In the genomic region with DNA sequence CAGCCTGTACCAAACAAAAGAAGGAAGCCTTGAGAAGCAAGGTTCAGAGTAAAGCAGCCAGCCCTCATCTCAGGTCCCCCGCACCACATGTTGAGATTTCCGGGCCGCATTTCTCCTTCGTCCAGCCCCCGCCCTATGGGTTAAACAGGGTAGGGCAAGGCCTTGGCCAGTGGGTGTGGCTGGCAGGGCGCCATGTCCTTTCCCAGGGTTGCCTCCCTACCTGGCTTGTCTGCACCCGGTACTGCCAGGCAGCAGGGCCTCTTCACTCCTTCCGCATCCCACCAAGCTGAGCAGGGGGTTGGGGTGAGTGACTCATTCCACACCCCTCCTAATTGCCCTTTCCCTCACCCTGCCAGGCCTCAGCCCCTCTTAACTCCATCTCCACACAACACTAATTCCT, we compare ENCODE assay signal across 10 mouse cellular contexts. TPM values are rescaled to one million over a fixed set of nuclear protein-coding genes. Genes with fewer than 3 reads are reported as not detected.
DNase-seq lines count a peak whose midpoint lies in the region; ATAC-seq lines count a peak whose summit lies in the region.
"Had no signal": no experiment of that assay in that cellular context is flagged by ENCODE, and none has a peak within 500 bp of the region (broad histone marks: within the 10 kb centered on the region; RNA-seq: fewer than 3 reads in every experiment).

No protein-coding gene starts in this region.

- ATAC-seq in kidney, embryonic 14.5 days (ENCODE audit: low FRiP score, low TSS enrichment) = peak; percentile 66
- peak; percentile 85 for ATAC-seq in stomach, embryonic 16.5 days (ENCODE audit: insufficient read depth, low FRiP score)
- ATAC-seq in forebrain, embryonic 14.5 days = no peak
- no peak for ATAC-seq in forebrain, embryonic 16.5 days

- H3K4me2 ChIP-seq in kidney, embryonic 14.5 days (replicated peaks; ENCODE audit: low read depth, low read length) = no peak overlapping the region
- H3K4me2 ChIP-seq in stomach, embryonic 16.5 days (ENCODE audit: low read depth, low read length) = peak overlapping the region; percentile 37; the same call in 1 of the 2 replicates
- no peak overlapping the region for H3K4me2 ChIP-seq in forebrain, embryonic 14.5 days (ENCODE audit: low read length)
- no peak overlapping the region for H3K4me2 ChIP-seq in forebrain, embryonic 16.5 days (ENCODE audit: low read length)
- H3K4me2 ChIP-seq: midbrain, embryonic 12.5 days had no signal

- no peaks in the 10 kb centered on the region for H3K27me3 ChIP-seq in kidney, embryonic 14.5 days (ENCODE audit: control insufficient read depth, insufficient read depth, low read length)
- H3K27me3 ChIP-seq in stomach, embryonic 16.5 days (ENCODE audit: control insufficient read depth, insufficient read depth, low read length) = no peaks in the 10 kb centered on the region
- H3K27me3 ChIP-seq in forebrain, embryonic 14.5 days (replicated peaks; ENCODE audit: control insufficient read depth, insufficient read depth, low read length) = no peaks in the 10 kb centered on the region
- no peaks in the 10 kb centered on the region for H3K27me3 ChIP-seq in forebrain, embryonic 16.5 days (replicated peaks; ENCODE audit: control insufficient read depth, insufficient read depth, low read length)
- H3K27me3 ChIP-seq: midbrain, embryonic 12.5 days had no signal

- peaks cover 11% of the 10 kb centered on the region; the same call in 1 of the 2 replicates for H3K4me1 ChIP-seq in kidney, embryonic 14.5 days (ENCODE audit: control insufficient read depth, insufficient read depth, low read length)
- peaks cover 16% of the 10 kb centered on the region for H3K4me1 ChIP-seq in stomach, embryonic 16.5 days (ENCODE audit: control insufficient read depth, insufficient read depth, low read length)
- H3K4me1 ChIP-seq in forebrain, embryonic 14.5 days (ENCODE audit: control insufficient read depth, insufficient read depth, low read length) = no peaks in the 10 kb centered on the region
- H3K4me1 ChIP-seq in forebrain, embryonic 16.5 days (replicated peaks; ENCODE audit: control insufficient read depth, insufficient read depth, low read length) = no peaks in the 10 kb centered on the region
- H3K4me1 ChIP-seq: midbrain, embryonic 12.5 days had no signal

- H3K4me3 ChIP-seq in kidney, embryonic 14.5 days (ENCODE audit: low read length) = no peak overlapping the region
- H3K4me3 ChIP-seq in stomach, embryonic 16.5 days (replicated peaks; ENCODE audit: low read length) = peak overlapping the region; percentile 5; the same call in 1 of the 2 replicates
- no peak overlapping the region for H3K4me3 ChIP-seq in forebrain, embryonic 14.5 days (ENCODE audit: low read depth, low read length)
- no peak overlapping the region for H3K4me3 ChIP-seq in forebrain, embryonic 16.5 days (replicated peaks; ENCODE audit: low read length)
- H3K4me3 ChIP-seq: midbrain, embryonic 12.5 days had no signal

- H3K9ac ChIP-seq in kidney, embryonic 14.5 days (ENCODE audit: low read depth, low read length) = no peak overlapping the region
- peak overlapping the region; percentile 47 for H3K9ac ChIP-seq in stomach, embryonic 16.5 days (ENCODE audit: low read length)
- H3K9ac ChIP-seq in forebrain, embryonic 14.5 days (ENCODE audit: low read length) = no peak overlapping the region
- H3K9ac ChIP-seq in forebrain, embryonic 16.5 days (replicated peaks; ENCODE audit: low read depth, low read length) = no peak overlapping the region
- H3K9ac ChIP-seq: midbrain, embryonic 12.5 days had no signal

- H3K9me3 ChIP-seq in kidney, embryonic 14.5 days (ENCODE audit: control insufficient read depth, low read length) = no peaks in the 10 kb centered on the region
- H3K9me3 ChIP-seq in stomach, embryonic 16.5 days (replicated peaks; ENCODE audit: control insufficient read depth, low read length) = no peaks in the 10 kb centered on the region
- no peaks in the 10 kb centered on the region for H3K9me3 ChIP-seq in forebrain, embryonic 14.5 days (replicated peaks; ENCODE audit: control insufficient read depth, low read length)
- H3K9me3 ChIP-seq in forebrain, embryonic 16.5 days (ENCODE audit: control insufficient read depth, low read length) = no peaks in the 10 kb centered on the region
- H3K9me3 ChIP-seq: midbrain, embryonic 12.5 days had no signal

- WGBS in kidney, embryonic 14.5 days = 55% methylated on average over 8 of the region's 8 CpGs
- WGBS in stomach, embryonic 16.5 days = 35% methylated on average over 8 of the region's 8 CpGs
- WGBS in forebrain, embryonic 14.5 days = 87% methylated on average over 8 of the region's 8 CpGs
- 80% methylated on average over 8 of the region's 8 CpGs for WGBS in forebrain, embryonic 16.5 days

- H3K36me3 ChIP-seq in kidney, embryonic 14.5 days (ENCODE audit: control insufficient read depth, insufficient read depth, low read length) = no peaks in the 10 kb centered on the region
- no peaks in the 10 kb centered on the region for H3K36me3 ChIP-seq in stomach, embryonic 16.5 days (ENCODE audit: control insufficient read depth, insufficient read depth, low read length)
- H3K36me3 ChIP-seq in forebrain, embryonic 14.5 days (ENCODE audit: control insufficient read depth, insufficient read depth, low read length) = no peaks in the 10 kb centered on the region
- no peaks in the 10 kb centered on the region for H3K36me3 ChIP-seq in forebrain, embryonic 16.5 days (ENCODE audit: control insufficient read depth, insufficient read depth)
- H3K36me3 ChIP-seq: midbrain, embryonic 12.5 days had no signal

- no peak for DNase-seq in kidney, adult 9 months
- peak; percentile 7 to 8 for DNase-seq in heart, adult 9 months (ENCODE audit: low spot score in 2 of 2)
- peak; percentile 51 to 66 for DNase-seq in kidney, postnatal 4 days
- no peak for DNase-seq in spleen, postnatal 4 days (ENCODE audit: low spot score in 2 of 2)
- no peak for DNase-seq in forebrain, embryonic 14.5 days (ENCODE audit: low spot score)

- no peak overlapping the region; the same call in 1 of the 2 replicates for H3K27ac ChIP-seq in kidney, embryonic 14.5 days (ENCODE audit: low read depth, low read length)
- H3K27ac ChIP-seq in stomach, embryonic 16.5 days (ENCODE audit: low read length) = peak overlapping the region; percentile 91
- H3K27ac ChIP-seq in forebrain, embryonic 14.5 days (ENCODE audit: low read depth, low read length) = no peak overlapping the region
- H3K27ac ChIP-seq in forebrain, embryonic 16.5 days (ENCODE audit: low read length) = no peak overlapping the region
- H3K27ac ChIP-seq: midbrain, embryonic 12.5 days had no signal

RNA-seq across cellular contexts. Expression of gene Krt19, which starts 19.6 kb away (rescaled TPM):
- polyA plus RNA-seq in kidney, embryonic 14.5 days (2014; fragmentation: Nextera tagmentation; extraction: Ambion mirVana) = 24.2 and 31.4 TPM in 2 replicates
- 1,141 and 1,514 TPM in 2 replicates for polyA plus RNA-seq in stomach, embryonic 16.5 days (2015; fragmentation: Nextera tagmentation; extraction: Ambion mirVana)
- 0.22 and 1.2 TPM in 2 replicates for polyA plus RNA-seq in forebrain, embryonic 14.5 days (2014; fragmentation: Nextera tagmentation; extraction: Ambion mirVana)
- polyA plus RNA-seq in forebrain, embryonic 16.5 days (2015; fragmentation: Nextera tagmentation; extraction: Ambion mirVana) = 0.30 and 2.3 TPM in 2 replicates

RNA-seq across cellular contexts. Expression of gene Krt9, which starts 25.0 kb away (rescaled TPM):
- polyA plus RNA-seq in kidney, embryonic 14.5 days (2014; fragmentation: Nextera tagmentation; extraction: Ambion mirVana) = not detected in 2 replicates
- polyA plus RNA-seq in stomach, embryonic 16.5 days (2015; fragmentation: Nextera tagmentation; extraction: Ambion mirVana) = not detected in 2 replicates
- polyA plus RNA-seq in forebrain, embryonic 14.5 days (2014; fragmentation: Nextera tagmentation; extraction: Ambion mirVana) = not detected in 2 replicates
- polyA plus RNA-seq in forebrain, embryonic 16.5 days (2015; fragmentation: Nextera tagmentation; extraction: Ambion mirVana) = not detected in 2 replicates
- polyA plus RNA-seq: midbrain, embryonic 12.5 days had no signal

RNA-seq across cellular contexts. Expression of gene Krt15, which starts 32.3 kb away (rescaled TPM):
- polyA plus RNA-seq in kidney, embryonic 14.5 days (2014; fragmentation: Nextera tagmentation; extraction: Ambion mirVana) = 0.96 and 1.2 TPM in 2 replicates
- polyA plus RNA-seq in stomach, embryonic 16.5 days (2015; fragmentation: Nextera tagmentation; extraction: Ambion mirVana) = 1,477 and 1,759 TPM in 2 replicates
- polyA plus RNA-seq in forebrain, embryonic 14.5 days (2014; fragmentation: Nextera tagmentation; extraction: Ambion mirVana) = 0.17 and 0.22 TPM in 2 replicates
- polyA plus RNA-seq in forebrain, embryonic 16.5 days (2015; fragmentation: Nextera tagmentation; extraction: Ambion mirVana) = 2.2 TPM in 1 of 2 replicates, not detected in the other

RNA-seq across cellular contexts. Expression of gene Krt14, which starts 39.3 kb away (rescaled TPM):
- polyA plus RNA-seq in kidney, embryonic 14.5 days (2014; fragmentation: Nextera tagmentation; extraction: Ambion mirVana) = not detected in 2 replicates
- 46.4 and 67.1 TPM in 2 replicates for polyA plus RNA-seq in stomach, embryonic 16.5 days (2015; fragmentation: Nextera tagmentation; extraction: Ambion mirVana)
- 0.20 TPM in 1 of 2 replicates, not detected in the other for polyA plus RNA-seq in forebrain, embryonic 14.5 days (2014; fragmentation: Nextera tagmentation; extraction: Ambion mirVana)
- 0.38 and 1.6 TPM in 2 replicates for polyA plus RNA-seq in forebrain, embryonic 16.5 days (2015; fragmentation: Nextera tagmentation; extraction: Ambion mirVana)

RNA-seq across cellular contexts. Expression of gene Krt13, which starts 46.7 kb away (rescaled TPM):
- polyA plus RNA-seq in kidney, embryonic 14.5 days (2014; fragmentation: Nextera tagmentation; extraction: Ambion mirVana) = not detected in 2 replicates
- 1,856 and 2,859 TPM in 2 replicates for polyA plus RNA-seq in stomach, embryonic 16.5 days (2015; fragmentation: Nextera tagmentation; extraction: Ambion mirVana)
- polyA plus RNA-seq in forebrain, embryonic 14.5 days (2014; fragmentation: Nextera tagmentation; extraction: Ambion mirVana) = not detected in 2 replicates
- not detected in 2 replicates for polyA plus RNA-seq in forebrain, embryonic 16.5 days (2015; fragmentation: Nextera tagmentation; extraction: Ambion mirVana)
- polyA plus RNA-seq: gonadal fat pad, adult 2 months; midbrain, embryonic 12.5 days had no signal

Comparison
In these comparisons a context has a peak if more than half of its experiments do, and no peak if none do; other contexts are left out.
1. DNase-seq: peak in heart, adult 9 months (2 of 2) and kidney, postnatal 4 days (2 of 2); none in kidney, adult 9 months (single experiment), spleen, postnatal 4 days (0 of 2) and forebrain, embryonic 14.5 days (single experiment).
2. ATAC-seq: peak in kidney, embryonic 14.5 days (single experiment) and stomach, embryonic 16.5 days (single experiment); none in forebrain, embryonic 14.5 days (single experiment) and forebrain, embryonic 16.5 days (single experiment).
3. RNA of gene Krt19, which starts 19.6 kb away (polyA plus RNA-seq): 1,141 to 1,514 TPM in stomach, embryonic 16.5 days; 24.2 to 31.4 TPM in kidney, embryonic 14.5 days, 0.22 to 1.2 TPM in forebrain, embryonic 14.5 days and 0.30 to 2.3 TPM in forebrain, embryonic 16.5 days; every median in the first group is over 10 times any median in the second.
4. RNA of gene Krt15, which starts 32.3 kb away (polyA plus RNA-seq): 1,477 to 1,759 TPM in stomach, embryonic 16.5 days; 0.96 to 1.2 TPM in kidney, embryonic 14.5 days, 0.17 to 0.22 TPM in forebrain, embryonic 14.5 days and 2.2 TPM in forebrain, embryonic 16.5 days; every median in the first group is over 100 times any median in the second.